Mouse (Mus musculus) heart, embryonic 14.5 days (tissue): ENCODE data around the gene Obox6. TPM values are rescaled to one million over a fixed set of nuclear protein-coding genes. Genes with fewer than 3 reads are reported as not detected.

Experiments used
- ATAC-seq: fragments of 200-750 bp; cut with Nextera tagmentation; 2 replicates; pipeline ENCODE4 v1.8.0; 2017; ENCODE audit warnings: low read depth, moderate TSS enrichment; ENCODE audit not compliant: insufficient number of reproducible peaks, insufficient read depth, low FRiP score
- H3K27ac ChIP-seq, 2 experiments: fragments of 200-500 bp in 1 of 2; fragments of 300-500 bp in 1 of 2; sonication (generic) in 1 of 2; replicated peaks in 1 of 2; 2 replicates each; pipeline ENCODE4 v1.5.1; 2012 to 2014; ENCODE audit warnings: low read depth in 2 of 2, low read length in 2 of 2, control low read depth in 1 of 2, mild to moderate bottlenecking in 1 of 2, mixed read lengths in 1 of 2; ENCODE audit not compliant: control insufficient read depth in 1 of 2, insufficient read depth in 1 of 2
- H3K27me3 ChIP-seq: fragments of 300-500 bp; sonication (generic); 2 replicates; pipeline ENCODE4 v1.6.1; 2014; ENCODE audit warnings: mild to moderate bottlenecking, low read length, control low read depth; ENCODE audit not compliant: control insufficient read depth, insufficient read depth
- H3K36me3 ChIP-seq: fragments of 300-500 bp; sonication (generic); 2 replicates; pipeline ENCODE4 v1.6.1; 2014; ENCODE audit warnings: mild to moderate bottlenecking, control low read depth, low read length, mixed read lengths; ENCODE audit not compliant: control insufficient read depth, insufficient read depth
- H3K4me1 ChIP-seq, 2 experiments: fragments of 200-500 bp in 1 of 2; fragments of 300-500 bp in 1 of 2; sonication (generic) in 1 of 2; 2 replicates each; pipeline ENCODE4 v1.6.1; 2012 to 2014; ENCODE audit warnings: low read length in 2 of 2, control low read depth in 1 of 2, mixed read lengths in 1 of 2; ENCODE audit not compliant: control insufficient read depth in 2 of 2, insufficient read depth in 2 of 2
- H3K4me2 ChIP-seq: fragments of 300-500 bp; sonication (generic); 2 replicates; pipeline ENCODE4 v1.6.1; 2014; ENCODE audit warnings: mild to moderate bottlenecking, low read length
- H3K4me3 ChIP-seq, 2 experiments: fragments of 200-500 bp in 1 of 2; fragments of 300-500 bp in 1 of 2; sonication (generic) in 1 of 2; 2 replicates each; pipeline ENCODE4 v1.5.1; 2012 to 2014; ENCODE audit warnings: low read length in 2 of 2, mild to moderate bottlenecking in 2 of 2, control low read depth in 1 of 2, low read depth in 1 of 2, moderate library complexity in 1 of 2; ENCODE audit not compliant: control insufficient read depth in 1 of 2, insufficient read depth in 1 of 2
- H3K9ac ChIP-seq: fragments of 300-500 bp; sonication (generic); 2 replicates; pipeline ENCODE4 v1.6.1; 2014; ENCODE audit warnings: mild to moderate bottlenecking, low read length
- H3K9me3 ChIP-seq: fragments of 300-500 bp; sonication (generic); 2 replicates; pipeline ENCODE4 v1.6.1; 2016; ENCODE audit warnings: low read length, control low read depth; ENCODE audit not compliant: control insufficient read depth
- WGBS: fragments of 180-500 bp; shearing (Covaris S2); extraction: QIAGEN DNeasy Blood & Tissue Kit; methylation state at CpG from one replicate; pipeline ENCODE4 v1.1.7; 2014; 5-methylcytosine and 5-hydroxymethylcytosine counted together
- polyA plus RNA-seq: library from polyadenylated mRNA; unstranded; fragments of >200 nt; fragmentation: Nextera tagmentation; extraction: Ambion mirVana; gene quantifications from 2 replicates; pipeline ENCODE4 v1.2.1, GENCODE M21; 2014

Obox6 gene
- not detected in 2 replicates for polyA plus RNA-seq

GRCm38 (mm10) chr7:15839578-15839977 is at the start of gene Obox6:
Gene Obox6, minus strand, starts transcription at chr7:15839678.
- Histone ChIP-seq H3K27ac (no peak within 1 kb of the TSS), H3K9ac (no peak within 1 kb of the TSS), H3K4me3 (no peak within 1 kb of the TSS), H3K4me2 (no peak within 1 kb of the TSS), H3K9me3 (peaks cover 21% of the 10 kb centered on the region), H3K4me1 (no peaks in the 10 kb centered on the region), H3K36me3 (no peaks in the 10 kb centered on the region), H3K27me3 (no peaks in the 10 kb centered on the region)
- ATAC-seq = no peak
- 79% methylated on average over 3 of the region's 3 CpGs for WGBS

GRCm38 (mm10) chr7:15884127-15884526 is 44.6 kb upstream of the Obox6 start:
- Histone ChIP-seq H3K36me3 (no peaks in the 10 kb centered on the region), H3K27me3 (no peaks in the 10 kb centered on the region), H3K9ac (no peak overlapping the region), H3K4me3 (no peak overlapping the region), H3K4me1 (no peaks in the 10 kb centered on the region), H3K4me2 (no peak overlapping the region), H3K27ac (no peak overlapping the region), H3K9me3 (no peaks in the 10 kb centered on the region)
- 88% methylated on average over 2 of the region's 2 CpGs for WGBS
- no peak for ATAC-seq

- Histone ChIP-seq H3K4me1 (no peaks in the 10 kb centered on the region), H3K4me3 (no peak within 1 kb of the TSS), H3K27ac (no peak within 1 kb of the TSS), H3K27me3 (no peaks in the 10 kb centered on the region), H3K36me3 (no peaks in the 10 kb centered on the region), H3K9me3 (no peaks in the 10 kb centered on the region), H3K4me2 (no peak within 1 kb of the TSS), H3K9ac (no peak within 1 kb of the TSS)
- WGBS = 83% methylated on average over 2 of the region's 2 CpGs
- no peak for ATAC-seq
Measured at GRCm38 (mm10) chr7:15882317-15882716, 42.8 kb upstream of the Obox6 start, which contains the start of gene Crxos. Gene Crxos, plus strand, starts transcription at chr7:15882617.

- no peaks in the 10 kb centered on the region for H3K9me3 ChIP-seq
- WGBS = 57% methylated on average over 3 of the region's 3 CpGs
- no peaks in the 10 kb centered on the region for H3K36me3 ChIP-seq
- no peak for ATAC-seq
- H3K27ac ChIP-seq = no peak overlapping the region
- no peak overlapping the region for H3K4me2 ChIP-seq
- no peaks in the 10 kb centered on the region for H3K27me3 ChIP-seq
- no peak overlapping the region for H3K9ac ChIP-seq
- H3K4me3 ChIP-seq = no peak overlapping the region
- no peaks in the 10 kb centered on the region for H3K4me1 ChIP-seq
Measured at GRCm38 (mm10) chr7:15881831-15882230, 42.4 kb upstream of the Obox6 start.

DNA sequence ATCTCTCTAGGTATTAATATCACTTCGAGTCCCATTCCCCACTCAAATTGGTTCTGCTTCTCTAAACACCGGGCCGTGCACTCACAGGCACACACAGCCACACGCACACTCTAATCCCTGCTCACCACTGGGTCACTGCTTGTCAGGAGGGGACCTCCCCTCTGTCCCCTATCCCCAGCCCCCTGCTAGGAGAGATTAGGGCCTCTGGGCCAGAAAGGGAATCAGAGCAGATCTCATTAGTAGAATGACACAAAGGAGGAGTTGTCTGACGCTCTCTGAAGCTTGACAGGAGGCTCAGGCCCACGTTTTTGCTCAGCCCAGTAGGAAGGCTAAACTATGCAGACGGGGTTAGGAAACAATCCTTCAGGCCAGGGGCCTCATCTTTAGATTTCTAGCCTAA is 41.9 kb upstream of the Obox6 start:
- Histone ChIP-seq H3K27ac (no peak overlapping the region), H3K4me2 (no peak overlapping the region), H3K4me1 (no peaks in the 10 kb centered on the region), H3K36me3 (no peaks in the 10 kb centered on the region), H3K27me3 (no peaks in the 10 kb centered on the region), H3K9ac (no peak overlapping the region), H3K4me3 (no peak overlapping the region), H3K9me3 (no peaks in the 10 kb centered on the region)
- ATAC-seq = no peak
- WGBS = 8% methylated on average over 7 of the region's 7 CpGs

DNA sequence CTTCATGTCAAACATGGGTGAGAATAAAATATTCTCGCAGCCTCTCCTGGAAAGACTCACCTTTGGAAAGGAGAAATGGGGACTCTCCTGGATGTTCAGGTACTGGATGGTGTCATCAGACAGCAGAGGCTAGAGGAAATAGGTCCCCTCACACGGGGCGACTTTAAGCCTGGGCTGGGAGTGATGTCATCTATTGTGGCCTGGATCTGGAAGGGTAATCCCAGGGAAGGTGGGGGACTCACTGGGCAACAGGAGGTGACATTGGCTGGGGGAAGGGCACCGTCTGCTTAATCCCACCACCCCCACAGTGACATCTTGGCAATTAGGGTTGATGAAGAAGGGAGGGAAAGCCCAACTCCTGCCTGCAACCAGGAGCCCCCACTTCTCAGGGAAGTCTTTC is 40.3 kb upstream of the Obox6 start, which contains the start of gene Crx:
Gene Crx (minus strand): TSS at position 213 of the 400 bp plus-strand sequence.
- Histone ChIP-seq H3K27ac (no peak within 1 kb of the TSS), H3K9ac (no peak within 1 kb of the TSS), H3K4me3 (no peak within 1 kb of the TSS), H3K27me3 (no peaks in the 10 kb centered on the region), H3K4me2 (no peak within 1 kb of the TSS), H3K9me3 (no peaks in the 10 kb centered on the region), H3K36me3 (no peaks in the 10 kb centered on the region), H3K4me1 (no peaks in the 10 kb centered on the region)
- ATAC-seq = no peak
- 28% methylated on average over 4 of the region's 4 CpGs for WGBS

DNA sequence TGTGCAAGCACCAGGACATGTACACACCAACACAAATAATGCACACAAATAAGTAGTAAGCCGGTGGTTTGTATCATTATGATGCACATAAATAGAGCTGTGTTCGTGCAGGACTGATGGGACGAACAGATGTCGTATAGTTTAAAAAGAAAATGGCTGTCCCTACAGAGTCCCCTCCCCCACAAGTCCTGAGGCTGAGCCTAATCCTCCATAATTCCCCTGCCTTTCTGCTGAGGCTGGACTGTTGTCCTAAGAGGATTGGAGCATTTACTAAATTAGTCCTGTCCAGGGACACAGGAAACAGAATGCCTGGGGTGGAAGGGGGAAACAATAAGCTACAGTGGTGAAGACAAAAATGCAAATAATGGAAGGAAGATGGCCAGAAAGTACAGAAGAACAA is 24.6 kb upstream of the Obox6 start:
- Histone ChIP-seq H3K27ac (no peak overlapping the region), H3K4me2 (no peak overlapping the region), H3K27me3 (no peaks in the 10 kb centered on the region), H3K36me3 (no peaks in the 10 kb centered on the region), H3K4me3 (no peak overlapping the region), H3K4me1 (no peaks in the 10 kb centered on the region), H3K9ac (no peak overlapping the region), H3K9me3 (no peaks in the 10 kb centered on the region)
- 66% methylated on average over 4 of the region's 4 CpGs for WGBS
- no peak for ATAC-seq

DNA sequence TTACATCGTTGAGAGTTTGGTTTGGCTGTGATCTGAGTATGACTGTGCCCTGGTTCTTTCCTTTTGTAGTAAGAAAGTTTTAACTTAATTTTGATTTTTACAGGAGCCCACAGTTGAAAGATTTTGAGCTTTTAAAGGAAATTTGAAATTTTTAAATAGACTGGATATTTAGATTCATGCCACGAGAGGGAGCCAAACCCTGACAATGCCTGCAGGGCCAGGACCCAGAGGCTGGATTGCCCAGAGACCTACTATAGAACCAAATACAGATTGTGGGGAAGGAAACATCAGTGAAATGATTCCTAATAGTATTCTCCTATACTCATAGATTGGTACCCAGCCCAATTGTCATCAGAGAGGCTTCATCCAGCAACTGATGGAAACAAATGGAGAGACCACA is 20.2 kb upstream of the Obox6 start:
- Histone ChIP-seq H3K36me3 (no peaks in the 10 kb centered on the region), H3K27me3 (no peaks in the 10 kb centered on the region), H3K4me3 (no peak overlapping the region), H3K27ac (no peak overlapping the region), H3K9me3 (no peaks in the 10 kb centered on the region), H3K4me1 (no peaks in the 10 kb centered on the region), H3K9ac (no peak overlapping the region), H3K4me2 (no peak overlapping the region)
- 21% methylated on average over 2 of the region's 2 CpGs for WGBS
- no peak for ATAC-seq
